Mouse (Mus musculus) embryo, embryonic 10 days (tissue): Measurements from ENCODE around the gene Ppp1r9a.

ENCODE experiments used
- DNase-seq: peaks from one replicate; pipeline ENCODE4 v3.0.0-alpha.2; 2015; ENCODE audit warnings: low spot score

The Ppp1r9a gene

DNA sequence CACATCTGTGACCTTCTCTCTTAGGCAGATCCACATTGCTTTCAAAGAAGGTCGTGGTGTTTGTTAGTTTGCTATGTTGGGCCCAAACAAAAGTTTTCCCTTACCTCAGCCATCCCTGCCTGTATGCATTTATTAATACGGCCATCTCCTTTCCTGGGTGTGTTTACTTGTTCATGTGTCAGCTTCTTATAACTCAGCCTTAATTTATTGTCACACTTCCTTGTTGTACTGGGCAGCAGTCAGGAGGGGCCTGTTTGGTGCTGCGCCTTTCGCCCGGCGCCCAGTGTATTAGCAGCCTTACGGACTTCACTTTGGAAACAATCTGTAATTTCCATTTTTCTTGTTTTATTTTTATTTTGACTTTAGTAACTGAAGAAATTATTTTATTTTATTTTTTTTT lies 201.5 kb downstream of the Ppp1r9a start:
- DNase-seq, result no peak

GRCm38 (mm10) chr6:5108494-5108893 lies 205.8 kb downstream of the Ppp1r9a start:
- DNase-seq, result no peak

DNA sequence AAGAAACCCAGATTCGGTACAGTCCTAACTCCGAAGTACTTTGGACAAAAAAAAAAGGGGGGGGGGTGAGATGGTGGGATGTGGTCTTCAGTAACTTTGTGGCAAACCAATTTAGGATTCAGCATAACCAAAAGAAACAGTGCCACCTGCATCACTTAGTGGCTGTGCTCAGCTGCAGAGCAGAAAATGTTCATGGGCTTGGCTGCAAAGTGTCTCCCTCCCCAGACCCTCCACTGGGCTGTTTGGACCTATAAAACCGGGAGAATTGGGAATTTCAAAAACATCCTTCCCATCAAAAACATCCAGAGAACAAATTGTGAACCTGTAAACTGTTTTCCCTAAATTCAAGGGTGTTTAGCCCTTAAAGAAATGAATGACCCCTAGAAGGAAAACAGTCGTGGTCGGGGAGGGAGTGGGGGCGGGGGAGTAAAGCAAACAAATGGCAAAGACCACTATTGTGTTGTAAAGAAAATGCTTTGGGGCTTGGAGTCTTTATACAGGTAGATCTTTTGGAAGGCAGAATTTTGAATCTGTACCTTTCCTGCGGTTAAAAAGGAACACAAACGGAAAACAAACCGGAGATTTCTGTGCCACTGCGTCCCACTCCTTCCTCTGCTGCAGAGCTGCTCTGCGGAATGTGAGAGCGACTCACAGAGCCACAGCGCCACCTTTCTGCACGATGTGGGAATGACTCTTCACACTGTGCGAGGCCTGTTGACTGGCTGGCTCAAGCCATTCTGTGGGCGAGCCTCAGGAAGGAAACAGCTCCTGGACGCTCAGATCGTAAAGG lies 207.4 kb downstream of the Ppp1r9a start:
- DNase-seq, result peak; percentile 98

GRCm38 (mm10) chr6:5110715-5111048 lies 208.0 kb downstream of the Ppp1r9a start:
- DNase-seq, result no peak

- no peak for DNase-seq
Measured at GRCm38 (mm10) chr6:5113103-5113502, 210.4 kb downstream of the Ppp1r9a start.

- DNase-seq, result no peak
Measured at GRCm38 (mm10) chr6:5113734-5114133, 211.0 kb downstream of the Ppp1r9a start.

GRCm38 (mm10) chr6:5114857-5115256 lies 212.1 kb downstream of the Ppp1r9a start:
- no peak for DNase-seq

- DNase-seq, result no peak
Measured at GRCm38 (mm10) chr6:5119181-5119910, 216.6 kb downstream of the Ppp1r9a start.

GRCm38 (mm10) chr6:5120229-5120628 lies 217.5 kb downstream of the Ppp1r9a start:
- DNase-seq, result no peak

- DNase-seq, result no peak
Measured at GRCm38 (mm10) chr6:5129364-5130093, 226.8 kb downstream of the Ppp1r9a start.

DNA sequence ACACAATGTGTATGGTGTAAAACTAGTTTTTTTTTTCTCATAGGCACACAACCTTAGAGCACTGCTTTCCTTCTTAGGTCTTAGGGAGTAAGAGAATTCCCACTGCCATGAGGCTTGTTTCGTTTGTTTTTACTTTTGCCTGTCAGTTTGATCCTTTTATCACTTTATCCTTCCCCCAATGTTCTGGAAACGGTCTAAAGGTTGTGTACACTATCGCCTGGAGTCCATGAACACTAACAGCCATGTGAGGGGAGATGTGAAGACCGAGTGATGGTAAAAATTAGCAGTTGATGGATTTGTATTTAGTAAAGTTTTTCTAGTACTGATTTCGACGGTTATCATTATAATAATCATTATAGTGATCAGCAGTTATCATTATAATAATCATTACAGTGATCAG lies 232.3 kb downstream of the Ppp1r9a start:
- no peak for DNase-seq

DNA sequence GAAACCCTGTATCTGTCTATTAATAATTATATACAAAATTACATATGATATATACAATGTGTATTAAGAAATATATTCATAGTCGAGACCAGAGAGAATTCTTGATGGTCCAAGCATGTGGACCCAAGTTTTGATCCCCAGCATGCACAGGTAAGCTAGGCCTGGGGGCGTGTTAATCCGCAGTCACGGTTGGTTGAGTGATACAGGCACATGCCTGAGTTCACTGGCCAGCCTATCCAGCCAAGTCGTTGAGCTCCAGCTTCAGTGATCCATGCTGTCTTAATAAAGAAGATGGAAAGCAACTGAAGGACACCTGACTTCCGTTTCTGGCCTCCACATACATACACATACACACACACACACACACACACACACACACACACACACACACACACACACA lies 233.3 kb downstream of the Ppp1r9a start:
- no peak for DNase-seq

GRCm38 (mm10) chr6:5138875-5139631 lies 236.3 kb downstream of the Ppp1r9a start:
- no peak for DNase-seq

DNA sequence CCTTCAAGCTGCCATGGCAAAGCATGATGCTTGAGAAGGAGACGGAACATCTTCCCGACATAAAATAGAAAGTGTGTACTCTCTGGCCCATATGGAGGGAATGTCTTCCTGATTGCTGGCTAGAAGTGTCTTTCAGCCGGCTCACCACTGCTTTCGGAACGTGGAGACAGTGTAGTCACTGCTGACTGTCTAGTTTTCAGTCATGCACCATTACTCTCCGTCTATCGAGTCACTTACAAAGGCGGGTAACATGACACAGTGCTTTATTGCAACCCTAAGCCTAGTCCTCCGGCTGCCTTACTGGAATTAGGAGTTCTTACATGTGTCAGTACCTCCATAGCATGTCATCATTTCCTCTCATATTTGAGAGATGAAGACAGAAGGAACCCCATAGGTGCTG lies 236.9 kb downstream of the Ppp1r9a start:
- no peak for DNase-seq

GRCm38 (mm10) chr6:5147488-5148142 lies 244.9 kb downstream of the Ppp1r9a start:
- no peak for DNase-seq

DNA sequence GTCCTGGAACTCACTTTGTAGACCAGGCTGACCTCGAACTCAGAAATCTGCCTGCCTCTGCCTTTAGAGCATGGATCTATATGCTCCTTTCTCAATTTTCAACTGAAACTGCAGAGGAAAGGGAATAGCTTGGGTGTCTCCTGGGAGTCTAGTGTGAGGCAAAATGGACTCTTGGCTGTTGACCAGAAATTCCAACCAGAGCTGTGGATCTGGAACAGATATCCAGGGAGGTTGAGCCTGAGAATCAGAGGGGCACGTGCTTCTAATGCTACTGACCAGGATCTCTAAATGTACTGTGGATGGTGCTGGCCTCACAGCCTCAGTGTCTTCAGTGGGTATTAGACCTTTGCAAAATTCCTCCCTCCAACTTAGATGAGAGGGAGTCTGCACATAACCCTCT lies 247.2 kb downstream of the Ppp1r9a start:
- no peak for DNase-seq

DNA sequence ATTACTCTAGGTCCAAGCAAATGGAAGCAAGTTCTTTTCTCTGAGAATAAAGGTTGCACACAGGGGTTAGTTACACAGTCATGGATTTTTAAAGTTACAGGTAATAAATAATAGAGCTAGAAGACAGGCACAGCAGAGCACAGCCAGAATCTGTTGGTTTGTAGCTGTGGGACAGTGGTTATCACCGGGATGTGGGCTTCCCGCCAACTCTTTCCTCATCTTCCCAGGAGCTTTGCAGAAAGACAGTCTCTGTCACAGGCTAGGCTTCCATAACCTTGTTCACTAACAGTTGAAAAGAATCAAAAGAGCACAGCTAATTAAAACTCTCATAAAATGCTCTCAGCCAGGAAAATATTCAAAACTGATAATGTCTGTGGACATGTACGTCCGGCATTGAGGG lies 248.5 kb downstream of the Ppp1r9a start:
- DNase-seq, result no peak

- no peak for DNase-seq
Measured at GRCm38 (mm10) chr6:5152185-5152584, 249.5 kb downstream of the Ppp1r9a start.

- DNase-seq, result no peak
Measured at GRCm38 (mm10) chr6:5154786-5155185, 252.1 kb downstream of the Ppp1r9a start.

GRCm38 (mm10) chr6:5155313-5155927 lies 252.7 kb downstream of the Ppp1r9a start:
- no peak for DNase-seq
